Mouse (Mus musculus): Measurements from ENCODE around the gene Rap2a. TPM values are rescaled to one million over a fixed set of nuclear protein-coding genes. Genes with fewer than 3 reads are reported as not detected.

The Rap2a gene
- total RNA-seq, 2 experiments from 2014 or later, result 2.2 to 3.4 TPM

DNA sequence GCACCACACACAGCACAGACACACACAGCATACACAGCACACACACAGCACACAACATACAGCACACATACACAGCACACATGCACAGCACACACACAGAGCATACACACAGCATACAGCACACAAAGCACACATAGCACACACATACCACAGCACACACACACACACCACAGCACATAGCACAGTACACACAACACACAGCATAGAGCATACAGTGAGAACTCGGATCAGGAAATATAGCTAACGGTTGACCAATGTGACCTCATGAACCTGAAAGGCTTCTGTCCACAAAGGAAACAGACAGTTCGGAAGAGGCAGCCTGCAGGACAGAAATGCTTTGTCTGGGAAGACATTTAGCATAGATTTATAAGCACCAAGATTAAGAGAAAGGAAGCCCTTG lies 61.4 kb downstream of the Rap2a start:
- no peak for DNase-seq (ENCODE audit: low spot score)

DNA sequence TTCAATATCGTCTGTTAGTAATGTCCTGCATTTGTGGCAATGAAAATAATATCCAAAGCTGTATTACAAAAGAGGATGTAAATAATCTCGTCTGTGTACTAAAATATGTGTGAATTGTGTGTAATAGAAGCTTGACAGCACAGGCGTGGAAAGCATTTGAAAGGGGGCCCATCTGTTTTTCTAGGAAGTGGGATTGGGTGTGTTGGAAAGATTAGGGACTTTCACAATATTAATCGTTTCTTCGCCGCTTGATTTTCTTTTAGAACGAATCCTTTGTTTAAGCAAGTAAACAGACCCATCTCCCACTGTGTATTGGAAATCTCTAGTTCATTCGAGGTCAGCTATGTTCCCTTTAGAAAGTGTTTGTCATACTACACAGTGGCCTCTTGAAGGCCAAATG lies 64.2 kb downstream of the Rap2a start:
- no peak for DNase-seq (ENCODE audit: low spot score)

DNA sequence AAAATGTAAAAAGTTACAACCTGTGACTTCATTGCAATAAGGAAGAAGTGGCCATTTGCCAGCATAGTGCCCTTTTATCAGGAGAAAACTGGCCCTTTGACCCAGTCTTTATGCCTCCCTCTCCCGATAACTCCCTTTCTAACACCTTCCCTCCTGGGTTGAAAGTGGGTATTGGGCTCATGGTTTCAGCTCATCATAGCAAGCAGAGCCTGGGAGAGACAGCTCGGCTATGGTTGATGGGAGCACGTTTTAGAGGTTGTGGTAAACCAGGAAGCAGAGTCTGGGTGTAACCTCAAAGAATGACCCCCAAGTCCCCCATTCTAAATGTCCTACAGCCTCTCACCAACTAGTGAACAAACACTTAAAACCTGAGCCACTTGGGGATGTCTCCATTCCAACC lies 64.7 kb downstream of the Rap2a start:
- no peak for DNase-seq (ENCODE audit: low spot score)

DNA sequence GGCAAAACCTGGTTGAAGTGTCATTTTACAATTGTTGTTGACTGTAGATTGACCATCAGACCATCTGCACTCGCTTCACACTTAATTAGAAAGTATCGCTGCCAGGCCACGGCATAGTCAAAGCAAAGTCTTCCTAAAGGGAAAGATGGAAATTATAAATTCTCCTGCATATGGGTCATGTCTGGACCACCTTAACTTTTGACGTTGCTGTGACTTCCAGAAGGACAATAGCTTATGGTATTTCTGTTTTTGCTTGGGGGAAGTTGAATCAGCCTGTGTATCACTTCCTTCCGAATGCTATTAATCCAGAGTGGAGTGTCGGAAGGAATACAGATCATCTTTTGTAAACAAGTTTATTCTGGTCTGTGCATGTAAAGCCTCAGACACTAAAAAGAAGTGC lies 65.6 kb downstream of the Rap2a start:
- DNase-seq (ENCODE audit: low spot score), result no peak

DNA sequence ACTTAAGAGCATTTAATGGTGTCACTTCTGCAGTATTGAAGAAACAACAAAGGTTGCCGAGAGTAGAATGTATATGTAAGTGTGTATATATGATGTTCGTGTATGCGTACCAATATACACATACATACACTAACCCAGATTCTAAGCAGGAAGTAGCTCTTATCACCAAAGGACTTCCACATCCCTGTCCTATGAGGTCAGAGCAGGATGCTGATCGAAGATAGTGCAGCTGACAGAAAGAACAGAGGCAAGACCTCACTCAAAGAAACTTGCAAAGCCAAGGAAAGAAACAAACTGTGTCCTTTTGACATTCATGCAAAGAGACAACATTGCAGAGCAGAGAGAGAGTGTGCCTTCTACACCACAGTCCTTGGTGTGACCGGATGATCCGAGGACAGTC lies 66.3 kb downstream of the Rap2a start:
- no peak for DNase-seq (ENCODE audit: low spot score)

DNA sequence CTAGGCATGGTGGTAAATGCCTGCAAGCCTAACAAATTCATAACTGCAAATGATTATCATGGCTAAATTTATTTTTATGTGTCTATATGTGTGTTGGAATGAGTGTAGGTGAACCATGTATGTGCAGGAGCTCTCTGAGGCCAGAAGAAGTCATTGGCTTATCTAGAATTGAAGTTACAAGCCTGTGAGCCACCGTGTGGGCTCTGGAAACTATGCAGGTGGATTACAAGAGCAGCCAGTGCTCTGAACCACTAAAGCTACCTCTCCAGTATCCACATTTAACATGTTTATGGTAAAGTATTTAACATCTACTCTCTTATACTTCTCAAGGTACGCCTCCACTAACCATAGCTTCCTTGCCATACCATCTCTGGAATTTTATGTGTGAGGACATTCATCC lies 66.7 kb downstream of the Rap2a start:
- DNase-seq (ENCODE audit: low spot score), result no peak

Other genes with a start within 250 kb of the Rap2a start
- gene Mbnl2, start 202.8 kb upstream of the Rap2a start, total RNA-seq (2021), result 100 to 1,000 TPM; 299 to 300 TPM

Measured in gastrocnemius, adult 18-20 months (tissue).